Mouse (Mus musculus) midbrain, embryonic 16.5 days (tissue): ENCODE results near the gene Csf3. TPM values are rescaled to one million over a fixed set of nuclear protein-coding genes. Genes with fewer than 3 reads are reported as not detected.

ENCODE experiments used
- ATAC-seq: fragments of 200-750 bp; cut with Nextera tagmentation; 2 replicates; pipeline ENCODE4 v1.8.0; 2017; ENCODE audit warnings: moderate TSS enrichment
- H3K27ac ChIP-seq: fragments of 300-500 bp; sonication (generic); 2 replicates; pipeline ENCODE4 v1.5.1; 2014; ENCODE audit warnings: mild to moderate bottlenecking, low read length, mixed read lengths
- H3K27me3 ChIP-seq: fragments of 300-500 bp; sonication (generic); 2 replicates; pipeline ENCODE4 v1.6.1; 2014; ENCODE audit warnings: low read depth, low read length, mixed read lengths; ENCODE audit not compliant: control insufficient read depth, insufficient read depth
- H3K36me3 ChIP-seq: fragments of 300-500 bp; sonication (generic); 2 replicates; pipeline ENCODE4 v1.6.1; 2014; ENCODE audit warnings: mild to moderate bottlenecking, low read length, moderate library complexity, mixed read lengths; ENCODE audit not compliant: control insufficient read depth, insufficient read depth
- H3K4me1 ChIP-seq: fragments of 300-500 bp; sonication (generic); 2 replicates; pipeline ENCODE4 v1.6.1; 2014; ENCODE audit warnings: mild to moderate bottlenecking, low read length, mixed read lengths; ENCODE audit not compliant: control insufficient read depth, insufficient read depth
- H3K4me2 ChIP-seq: fragments of 300-500 bp; sonication (generic); 2 replicates; pipeline ENCODE4 v1.6.1; 2014; ENCODE audit warnings: mild to moderate bottlenecking, low read length, mixed read lengths
- H3K4me3 ChIP-seq: fragments of 300-500 bp; sonication (generic); 2 replicates; pipeline ENCODE4 v1.5.1; 2014; ENCODE audit warnings: low read depth, mild to moderate bottlenecking, low read length, moderate library complexity, mixed read lengths
- H3K9ac ChIP-seq: fragments of 300-500 bp; sonication (generic); 2 replicates; pipeline ENCODE4 v1.6.1; 2014; ENCODE audit warnings: low read depth, low read length, mixed read lengths
- H3K9me3 ChIP-seq: fragments of 300-500 bp; sonication (generic); replicated peaks from 2 replicates; pipeline ENCODE4 v1.6.1; 2014; ENCODE audit warnings: mild to moderate bottlenecking, low read length, mixed read lengths; ENCODE audit not compliant: control insufficient read depth, poor library complexity, severe bottlenecking
- WGBS: fragments of 180-500 bp; shearing (Covaris S2); extraction: QIAGEN DNeasy Blood & Tissue Kit; methylation state at CpG from one replicate; pipeline ENCODE4 v1.1.7; 2014; 5-methylcytosine and 5-hydroxymethylcytosine counted together
- polyA plus RNA-seq: library from polyadenylated mRNA; unstranded; fragments of >200 nt; fragmentation: Nextera tagmentation; extraction: Ambion mirVana; gene quantifications from 2 replicates; pipeline ENCODE4 v1.2.1, GENCODE M21; 2015

The Csf3 gene
- polyA plus RNA-seq, 1 experiment from 2014 or later: not detected

- no peak overlapping the region for H3K27ac ChIP-seq
- no peaks in the 10 kb centered on the region for H3K27me3 ChIP-seq
- no peak overlapping the region for H3K4me2 ChIP-seq
- H3K9me3 ChIP-seq: no peaks in the 10 kb centered on the region
- H3K9ac ChIP-seq: no peak overlapping the region
- WGBS: 96% methylated on average over 9 of the region's 9 CpGs
- no peak for ATAC-seq
- no peak overlapping the region for H3K4me3 ChIP-seq
- peaks cover 31% of the 10 kb centered on the region for H3K36me3 ChIP-seq
- H3K4me1 ChIP-seq: no peaks in the 10 kb centered on the region
These were observed 14.9 kb downstream of the Csf3 start for GRCm38 (mm10) chr11:98715946-98716345.

DNA sequence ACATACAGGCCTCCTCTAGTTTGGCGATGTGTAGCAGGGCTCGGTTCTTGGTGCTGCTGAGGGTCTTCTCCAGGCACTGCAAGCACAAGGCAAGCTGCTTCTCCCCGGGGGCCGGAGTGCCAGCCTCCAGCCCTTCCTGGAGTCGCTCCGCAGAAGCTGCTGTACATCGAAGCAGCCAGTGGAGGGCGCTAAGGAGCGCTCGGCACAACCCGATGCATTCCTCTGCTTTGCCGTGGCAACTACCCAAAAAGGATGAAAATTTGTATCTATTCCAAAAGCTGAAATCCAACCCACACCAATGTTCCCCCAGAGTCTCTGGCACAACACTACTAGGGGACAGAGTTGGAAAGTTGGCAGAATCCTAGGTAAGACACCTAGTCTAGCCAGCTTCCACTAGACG lies 16.8 kb downstream of the Csf3 start:
- Histone ChIP-seq H3K9me3 (no peaks in the 10 kb centered on the region), H3K27me3 (no peaks in the 10 kb centered on the region), H3K4me3 (no peak overlapping the region), H3K27ac (no peak overlapping the region), H3K4me2 (no peak overlapping the region), H3K36me3 (peaks cover 25% of the 10 kb centered on the region), H3K4me1 (no peaks in the 10 kb centered on the region), H3K9ac (no peak overlapping the region)
- WGBS: 11% methylated on average over 13 of the region's 13 CpGs
- ATAC-seq: no peak

DNA sequence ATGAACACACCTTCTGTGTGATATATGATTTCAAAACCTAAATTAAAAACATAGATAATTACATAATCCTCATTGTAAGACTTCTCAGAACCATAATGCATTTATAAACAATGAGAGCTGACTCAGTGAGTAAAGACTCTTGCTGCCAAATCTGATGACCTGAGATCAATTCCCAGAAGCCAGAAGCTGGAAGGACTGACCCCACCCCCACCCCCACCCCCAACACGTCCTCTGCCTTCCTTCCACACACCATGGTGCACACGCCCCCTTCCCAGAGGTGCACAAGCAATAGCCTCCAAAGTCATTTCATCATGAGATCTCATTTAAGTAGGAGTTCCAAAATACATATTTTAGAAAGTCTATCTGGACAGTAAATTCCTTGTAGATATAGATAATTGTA lies 19.7 kb downstream of the Csf3 start:
- Histone ChIP-seq H3K9ac (no peak overlapping the region), H3K9me3 (no peaks in the 10 kb centered on the region), H3K4me2 (no peak overlapping the region), H3K36me3 (peaks cover 7% of the 10 kb centered on the region; the same call in 1 of the 2 replicates), H3K4me1 (no peaks in the 10 kb centered on the region), H3K27me3 (no peaks in the 10 kb centered on the region), H3K27ac (no peak overlapping the region), H3K4me3 (no peak overlapping the region)
- ATAC-seq: no peak
- 75% methylated on average over 2 of the region's 2 CpGs for WGBS

DNA sequence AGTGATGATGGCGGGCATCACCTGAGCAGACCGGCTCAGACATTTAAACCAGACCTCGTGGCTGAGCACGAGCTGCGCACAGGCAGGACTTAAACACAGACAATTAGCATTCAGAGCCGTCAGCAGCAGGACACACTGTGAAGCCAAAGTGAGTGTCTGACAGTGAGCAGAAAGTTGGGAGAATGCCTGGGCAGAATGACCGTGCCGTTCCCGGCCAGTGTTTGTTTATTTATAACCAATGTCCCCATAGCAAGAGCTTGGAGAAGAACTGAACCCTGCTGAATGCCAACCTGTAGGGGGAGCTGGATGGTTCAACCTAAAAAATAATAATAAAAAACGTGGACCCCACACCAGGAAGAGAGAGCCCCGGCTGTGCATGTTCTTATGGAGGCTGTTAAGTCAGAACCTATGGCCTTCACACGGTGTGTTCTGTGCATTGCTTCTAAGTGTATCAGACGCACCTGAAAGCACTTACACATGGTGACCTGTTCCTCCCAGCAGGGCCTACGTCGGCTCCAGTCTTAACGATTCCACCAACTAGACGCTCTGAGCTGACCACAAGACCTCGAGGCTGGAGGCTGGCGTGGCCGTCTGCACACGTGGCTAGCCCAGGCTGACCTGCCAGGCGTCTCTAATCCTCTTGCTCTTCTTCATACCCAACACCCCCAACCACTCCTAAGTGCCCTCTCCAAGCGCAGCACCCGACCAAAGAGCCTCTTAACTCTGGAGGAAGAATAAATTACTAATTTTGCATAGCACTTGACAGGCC lies 20.6 kb downstream of the Csf3 start:
- ATAC-seq: no peak
- no peaks in the 10 kb centered on the region for H3K27me3 ChIP-seq
- 67% methylated on average over 24 of the region's 24 CpGs for WGBS
- H3K9ac ChIP-seq: no peak overlapping the region
- no peak overlapping the region for H3K4me3 ChIP-seq
- peaks cover 7% of the 10 kb centered on the region; the same call in 1 of the 2 replicates for H3K36me3 ChIP-seq
- no peak overlapping the region for H3K4me2 ChIP-seq
- H3K27ac ChIP-seq: no peak overlapping the region
- no peaks in the 10 kb centered on the region for H3K9me3 ChIP-seq
- H3K4me1 ChIP-seq: no peaks in the 10 kb centered on the region

- Histone ChIP-seq H3K4me3 (no peak overlapping the region), H3K4me1 (peaks cover 2% of the 10 kb centered on the region; the same call in 1 of the 2 replicates), H3K9me3 (no peaks in the 10 kb centered on the region), H3K36me3 (peaks cover 6% of the 10 kb centered on the region; the same call in 1 of the 2 replicates), H3K4me2 (no peak overlapping the region), H3K27ac (no peak overlapping the region), H3K9ac (no peak overlapping the region), H3K27me3 (no peaks in the 10 kb centered on the region)
- WGBS: 81% methylated on average over 7 of the region's 7 CpGs
- ATAC-seq: no peak
These were observed 22.0 kb downstream of the Csf3 start for GRCm38 (mm10) chr11:98723098-98723497.

DNA sequence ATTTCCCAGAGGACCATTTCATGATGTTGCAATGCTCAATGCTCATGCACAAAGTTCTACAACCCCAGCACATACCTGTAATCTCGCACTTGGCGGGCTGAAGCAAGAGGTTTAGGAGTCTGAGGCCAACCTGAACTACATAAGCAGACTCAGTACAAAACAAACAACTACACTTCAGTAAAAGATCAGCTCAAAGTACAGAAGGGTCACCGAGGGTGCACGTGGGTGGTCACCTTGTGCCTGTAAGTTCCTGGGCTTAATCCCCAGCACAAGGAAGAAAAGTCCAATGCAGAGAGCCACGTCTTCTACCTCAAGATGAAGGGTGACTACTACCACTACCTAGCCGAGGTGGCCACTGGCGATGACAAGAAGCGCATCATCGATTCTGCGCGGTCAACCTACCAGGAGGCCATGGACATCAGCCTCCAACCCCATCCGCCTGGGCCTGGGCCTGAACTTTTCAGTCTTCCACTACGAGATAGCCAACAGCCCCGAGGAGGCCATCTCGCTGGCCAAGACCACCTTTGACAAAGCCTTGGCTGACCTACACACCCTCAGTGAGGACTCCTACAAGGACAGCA lies 25.0 kb downstream of the Csf3 start:
- Histone ChIP-seq H3K4me1 (peaks cover 12% of the 10 kb centered on the region), H3K4me2 (no peak overlapping the region), H3K36me3 (peaks cover 2% of the 10 kb centered on the region; the same call in 1 of the 2 replicates), H3K9me3 (no peaks in the 10 kb centered on the region), H3K9ac (no peak overlapping the region), H3K27me3 (no peaks in the 10 kb centered on the region), H3K4me3 (no peak overlapping the region), H3K27ac (no peak overlapping the region)
- ATAC-seq: no peak
- 94% methylated on average over 15 of the region's 15 CpGs for WGBS

DNA sequence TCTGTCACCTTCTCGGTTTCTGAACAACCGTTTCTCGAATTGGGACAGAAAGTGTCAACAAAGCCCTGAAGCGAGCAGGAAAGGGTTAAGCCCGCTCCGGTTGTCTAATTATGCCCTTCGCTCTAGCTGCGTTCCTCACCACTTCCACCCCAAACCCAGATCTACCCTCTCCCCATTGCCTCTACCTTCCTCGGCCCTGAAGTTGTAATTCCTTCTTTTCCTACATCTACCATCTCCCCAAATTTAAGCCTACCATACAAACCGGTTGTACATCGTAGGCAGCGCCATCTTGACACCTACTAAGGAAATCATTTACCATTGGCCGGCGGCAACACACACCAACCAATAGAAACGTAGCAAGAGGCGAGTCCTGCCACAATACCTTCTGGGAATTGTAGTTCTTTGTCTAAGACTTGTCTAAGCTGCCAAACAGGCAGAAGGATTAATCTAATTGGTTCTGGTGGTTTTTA lies 28.1 kb downstream of the Csf3 start, which contains the start of gene Med24:
TSS of gene Med24 (minus strand) at position 317 of the 470 bp plus-strand sequence.
- peak within 1 kb of the TSS; percentile 62 for H3K4me3 ChIP-seq
- H3K9me3 ChIP-seq: no peaks in the 10 kb centered on the region
- WGBS: 1% methylated on average over 16 of the region's 16 CpGs
- H3K27me3 ChIP-seq: no peaks in the 10 kb centered on the region
- H3K36me3 ChIP-seq: peaks cover 2% of the 10 kb centered on the region; the same call in 1 of the 2 replicates
- ATAC-seq: peak; percentile 98
- H3K4me2 ChIP-seq: peak within 1 kb of the TSS; percentile 68
- peak within 1 kb of the TSS; percentile 83 for H3K27ac ChIP-seq
- H3K4me1 ChIP-seq: peaks cover 12% of the 10 kb centered on the region
- peak within 1 kb of the TSS; percentile 74 for H3K9ac ChIP-seq

GRCm38 (mm10) chr11:98730727-98731126 lies 29.7 kb downstream of the Csf3 start:
- H3K4me1 ChIP-seq: peaks cover 12% of the 10 kb centered on the region
- no peak overlapping the region for H3K9ac ChIP-seq
- no peak overlapping the region for H3K4me3 ChIP-seq
- no peaks in the 10 kb centered on the region for H3K27me3 ChIP-seq
- no peak overlapping the region for H3K4me2 ChIP-seq
- H3K9me3 ChIP-seq: no peaks in the 10 kb centered on the region
- H3K36me3 ChIP-seq: peaks cover 2% of the 10 kb centered on the region; the same call in 1 of the 2 replicates
- H3K27ac ChIP-seq: 0 out of 2 replicates have a peak overlapping the region, but pooled peaks have one; percentile 53
- ATAC-seq: no peak
- WGBS: 62% methylated on average over 4 of the region's 4 CpGs

- no peak overlapping the region for H3K4me2 ChIP-seq
- 40% methylated on average over 5 of the region's 5 CpGs for WGBS
- no peaks in the 10 kb centered on the region for H3K9me3 ChIP-seq
- H3K36me3 ChIP-seq: peaks cover 2% of the 10 kb centered on the region; the same call in 1 of the 2 replicates
- H3K4me1 ChIP-seq: peaks cover 12% of the 10 kb centered on the region
- ATAC-seq: no peak
- no peak overlapping the region for H3K9ac ChIP-seq
- no peaks in the 10 kb centered on the region for H3K27me3 ChIP-seq
- 0 out of 2 replicates have a peak overlapping the region, but pooled peaks have one; percentile 23 for H3K27ac ChIP-seq
- no peak overlapping the region for H3K4me3 ChIP-seq
These were observed 30.1 kb downstream of the Csf3 start for GRCm38 (mm10) chr11:98731134-98731533.
